Mouse (Mus musculus): ENCODE results near the gene Elk3. TPM values are rescaled to one million over a fixed set of nuclear protein-coding genes. Genes with fewer than 3 reads are reported as not detected.

Gene Elk3
- polyA plus RNA-seq, 1 experiment from 2014 or later = 65.2 TPM

DNA sequence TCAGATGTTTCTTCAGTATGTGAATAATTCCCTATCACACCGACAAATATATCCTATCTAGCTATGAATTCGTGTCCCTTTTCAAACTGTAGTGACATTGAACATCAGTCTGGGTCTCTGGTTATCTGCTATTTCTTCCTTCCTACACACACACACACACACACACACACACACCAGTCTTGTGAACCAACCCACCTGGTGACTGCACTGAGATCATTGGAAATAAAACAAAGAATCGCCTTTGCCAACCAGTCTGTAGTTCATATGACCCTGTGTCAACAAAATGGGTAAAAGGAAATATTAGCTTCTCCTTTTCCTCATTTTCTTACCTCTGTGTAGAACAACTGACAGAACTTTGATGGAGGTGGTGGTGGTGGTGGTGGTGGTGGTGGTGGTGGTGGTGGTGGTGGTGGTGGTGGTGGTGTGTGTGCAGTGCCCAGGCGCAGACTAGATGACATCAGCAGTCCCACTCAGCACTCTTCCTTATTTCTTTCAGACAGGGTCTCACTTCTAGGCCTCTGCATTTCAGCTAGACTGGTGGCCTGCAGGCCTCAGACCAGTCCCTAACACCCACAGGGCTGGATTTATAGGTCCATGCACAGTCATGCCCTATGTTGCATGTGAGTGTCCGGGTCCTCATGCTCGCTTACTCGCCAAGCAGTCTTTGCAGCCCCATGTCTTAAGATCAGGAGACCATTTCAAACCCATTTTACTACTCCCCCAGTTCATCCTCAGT lies 64.6 kb downstream of the Elk3 start:
- in situ Hi-C loops (cut with MboI; ENCODE audit: low pct_unique_long_range_greater_than_20kb) = no loop called here
- POLR2A ChIA-PET = no interaction called here
- DNase-seq (ENCODE audit: low read depth, low spot score) (no peak), ATAC-seq (no peak)
- TF ChIP-seq CTCF (IDR thresholded peaks at IDR 0.05) = no peak
- no peaks in the 10 kb centered on the region for H3K27me3 ChIP-seq
- CTCF ChIA-PET = interaction anchor here (1.0 to 1.1 kb wide), 2 partner anchors 8 to 27 kb away, joined by 3 read pairs; no protein-coding TSS in a partner anchor

DNA sequence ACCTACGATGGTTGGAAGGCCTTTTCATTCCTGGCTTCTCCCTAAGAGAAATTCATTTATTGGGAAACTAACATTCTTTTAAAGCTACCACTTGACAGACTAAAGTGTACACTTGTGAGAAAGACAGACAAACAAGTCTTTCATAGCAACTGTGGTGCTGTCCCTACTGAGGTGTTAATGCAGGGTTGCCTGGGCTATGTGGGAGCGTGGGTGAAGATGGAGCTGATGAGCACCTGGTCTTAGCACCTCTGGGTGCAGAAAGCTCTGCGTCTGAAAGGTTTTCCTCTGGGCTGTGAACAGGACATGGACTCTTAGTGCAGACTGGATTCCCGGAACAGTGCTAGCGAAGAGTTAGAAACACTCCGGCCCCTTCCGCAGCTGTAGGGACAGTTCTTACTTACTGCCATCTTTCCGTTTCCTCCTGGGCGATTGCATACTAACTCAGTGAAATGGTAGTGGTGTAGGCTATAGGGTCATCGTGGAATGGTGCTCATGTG lies 66.7 kb downstream of the Elk3 start:
- ChIA-PET POLR2A (no interaction called here), CTCF (no interaction called here)
- TF ChIP-seq CTCF (IDR thresholded peaks at IDR 0.05) = no peak
- H3K27me3 ChIP-seq = no peaks in the 10 kb centered on the region
- no peak for DNase-seq (ENCODE audit: low read depth, low spot score)
- ATAC-seq = no peak
- in situ Hi-C loops (cut with MboI; ENCODE audit: low pct_unique_long_range_greater_than_20kb) = no loop called here

- no peaks in the 10 kb centered on the region for H3K27me3 ChIP-seq
- ATAC-seq = no peak
- ChIA-PET CTCF (no interaction called here), POLR2A (no interaction called here)
- no peak for DNase-seq (ENCODE audit: low read depth, low spot score)
- in situ Hi-C loops (cut with MboI; ENCODE audit: low pct_unique_long_range_greater_than_20kb) = no loop called here
- no peak for TF ChIP-seq CTCF (IDR thresholded peaks at IDR 0.05)
These were observed 68.1 kb downstream of the Elk3 start for GRCm38 (mm10) chr10:93242861-93243260.

DNA sequence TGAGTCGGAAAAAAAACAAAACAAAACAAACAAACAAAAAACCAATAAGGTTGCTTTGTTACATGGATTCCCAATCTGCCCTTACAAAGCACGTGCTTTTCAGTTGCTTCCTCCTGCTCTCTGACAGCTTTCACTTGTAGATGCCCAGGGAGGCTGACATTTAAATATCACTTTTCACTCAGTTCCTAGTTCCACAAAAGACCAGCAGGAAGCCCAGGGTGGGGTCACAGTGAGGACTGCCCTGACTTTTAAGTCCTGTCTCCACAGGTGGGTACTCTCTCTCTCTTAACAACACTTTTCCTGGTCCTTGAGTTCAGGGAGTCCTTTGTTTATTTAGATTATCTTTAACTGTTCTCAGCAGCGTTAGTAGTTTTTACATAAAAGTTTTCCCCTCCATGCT lies 68.7 kb downstream of the Elk3 start:
- ATAC-seq (no peak), DNase-seq (ENCODE audit: low read depth, low spot score) (no peak)
- ChIA-PET CTCF (no interaction called here), POLR2A (no interaction called here)
- no peaks in the 10 kb centered on the region for H3K27me3 ChIP-seq
- in situ Hi-C loops (cut with MboI; ENCODE audit: low pct_unique_long_range_greater_than_20kb) = no loop called here
- no peak for TF ChIP-seq CTCF (IDR thresholded peaks at IDR 0.05)

GRCm38 (mm10) chr10:93239201-93239806 lies 71.6 kb downstream of the Elk3 start:
- in situ Hi-C loops (cut with MboI; ENCODE audit: low pct_unique_long_range_greater_than_20kb) = loop anchor here (10.0 kb wide), 1 partner anchor 75 kb away; the partner anchor contains the start of gene Cdk17
- CTCF ChIA-PET = interaction anchor here (0.7 kb wide), 1 partner anchor 52 kb away, joined by 3 read pairs; no protein-coding TSS in a partner anchor
- no peak for DNase-seq (ENCODE audit: low read depth, low spot score)
- no peak for ATAC-seq
- H3K27me3 ChIP-seq = no peaks in the 10 kb centered on the region
- TF ChIP-seq CTCF (IDR thresholded peaks at IDR 0.05) = no peak
- POLR2A ChIA-PET = interaction anchor here (0.6 kb wide), 1 partner anchor 62 kb away, joined by 5 read pairs; no protein-coding TSS in a partner anchor

DNA sequence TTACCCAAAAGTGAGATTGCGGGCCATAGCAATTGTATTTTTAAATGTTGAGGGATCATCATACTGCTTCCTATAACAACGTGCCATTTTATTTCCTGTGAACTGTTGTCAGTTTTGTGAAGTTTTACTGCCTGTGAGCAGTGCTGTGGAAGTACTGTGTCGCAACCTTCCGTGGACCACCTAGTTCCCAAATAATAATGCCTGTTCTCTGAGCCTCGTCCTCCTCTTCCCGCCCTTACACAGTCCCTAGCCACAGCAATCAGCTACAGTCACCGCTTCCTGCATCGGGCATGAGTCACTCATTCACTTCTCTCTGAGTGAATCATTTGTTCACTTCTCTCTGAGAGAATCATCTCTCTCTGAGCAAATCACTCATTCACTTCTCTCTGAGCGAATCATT lies 76.2 kb downstream of the Elk3 start:
- no peak for ATAC-seq
- H3K27me3 ChIP-seq = no peaks in the 10 kb centered on the region
- ChIA-PET POLR2A (no interaction called here), CTCF (interaction anchor here (0.9 to 1.4 kb wide), 3 partner anchors 16 to 42 kb away, joined by 3 to 4 read pairs (median 3); no protein-coding TSS in a partner anchor)
- no peak for TF ChIP-seq CTCF (IDR thresholded peaks at IDR 0.05)
- in situ Hi-C loops (cut with MboI; ENCODE audit: low pct_unique_long_range_greater_than_20kb) = loop anchor here (10.0 kb wide), 1 partner anchor 70 kb away; the partner anchor contains the start of gene Cdk17
- DNase-seq (ENCODE audit: low read depth, low spot score) = no peak

DNA sequence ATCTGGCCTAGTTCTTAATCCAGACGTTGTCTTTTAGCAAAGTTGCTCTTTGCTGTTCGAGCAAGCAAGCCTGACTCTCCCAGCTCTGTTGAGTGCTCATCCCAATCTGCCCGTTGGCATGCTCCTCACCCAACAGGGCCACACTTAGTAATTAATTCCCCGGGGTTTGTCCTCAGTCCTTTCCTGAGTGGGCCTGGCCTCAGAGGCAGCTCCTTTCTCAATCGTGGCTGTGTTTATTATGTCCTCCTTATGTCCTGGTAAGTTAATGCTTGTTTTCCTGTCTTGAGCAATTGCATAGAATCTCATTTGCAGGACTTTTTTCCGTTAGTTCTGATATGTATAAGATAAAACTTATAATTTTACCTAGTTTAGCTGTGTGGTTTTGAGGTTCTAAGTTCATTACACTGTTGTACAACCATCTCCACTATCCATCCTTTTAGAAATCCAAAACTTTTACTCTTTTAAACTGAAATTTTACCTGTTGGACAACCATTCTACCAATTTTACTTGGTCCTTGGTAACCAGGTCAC lies 77.2 kb downstream of the Elk3 start:
- ATAC-seq (no peak), DNase-seq (ENCODE audit: low read depth, low spot score) (no peak)
- no peak for TF ChIP-seq CTCF (IDR thresholded peaks at IDR 0.05)
- H3K27me3 ChIP-seq = no peaks in the 10 kb centered on the region
- ChIA-PET CTCF (no interaction called here), POLR2A (no interaction called here)
- in situ Hi-C loops (cut with MboI; ENCODE audit: low pct_unique_long_range_greater_than_20kb) = loop anchor here (10.0 kb wide), 1 partner anchor 69 kb away; the partner anchor contains the start of gene Cdk17

DNA sequence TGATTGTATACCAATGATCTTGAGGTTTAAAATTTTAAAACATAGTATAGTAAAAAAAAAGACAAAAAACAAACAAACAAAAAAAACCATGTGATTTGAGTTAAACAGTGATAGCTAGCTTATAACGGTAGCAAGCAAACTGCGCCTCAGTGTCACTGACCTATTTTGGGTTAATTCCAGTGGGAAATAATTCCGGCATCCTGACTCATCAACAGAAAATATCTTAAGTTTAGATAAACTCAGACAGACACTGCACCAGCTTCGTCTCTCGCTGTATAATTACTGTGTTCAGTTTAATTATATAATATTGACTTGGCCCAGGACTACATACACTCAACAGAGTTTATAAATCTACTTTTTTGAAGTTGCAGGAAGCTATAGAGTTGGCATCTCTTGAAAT lies 79.0 kb downstream of the Elk3 start:
- ATAC-seq (no peak), DNase-seq (ENCODE audit: low read depth, low spot score) (no peak)
- ChIA-PET POLR2A (no interaction called here), CTCF (interaction anchor here (1.8 kb wide), 1 partner anchor 19 kb away, joined by 3 read pairs; no protein-coding TSS in a partner anchor)
- no peaks in the 10 kb centered on the region for H3K27me3 ChIP-seq
- in situ Hi-C loops (cut with MboI; ENCODE audit: low pct_unique_long_range_greater_than_20kb) = loop anchor here (10.0 kb wide), 1 partner anchor 67 kb away; the partner anchor contains the start of gene Cdk17
- no peak for TF ChIP-seq CTCF (IDR thresholded peaks at IDR 0.05)

DNA sequence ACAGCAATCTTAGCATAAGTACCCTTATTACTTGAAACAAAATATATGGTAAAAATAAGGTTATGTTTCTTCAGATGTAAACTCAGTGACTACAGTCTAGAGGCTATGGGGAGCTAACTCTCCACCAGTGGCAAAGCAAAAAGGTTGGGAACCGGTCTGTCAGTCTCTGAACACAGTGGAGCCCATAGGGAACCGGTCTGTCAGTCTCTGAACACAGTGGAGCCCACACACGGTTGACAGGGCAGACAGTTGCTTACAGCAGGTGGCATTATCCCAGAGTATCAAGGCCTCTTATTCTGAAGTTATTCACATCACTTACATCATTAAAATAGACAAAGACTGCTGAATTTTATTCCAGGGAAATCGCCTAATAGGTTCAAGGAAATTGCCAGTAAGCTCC lies 79.4 kb downstream of the Elk3 start:
- in situ Hi-C loops (cut with MboI; ENCODE audit: low pct_unique_long_range_greater_than_20kb) = loop anchor here (10.0 kb wide), 1 partner anchor 67 kb away; the partner anchor contains the start of gene Cdk17
- DNase-seq (ENCODE audit: low read depth, low spot score) (no peak), ATAC-seq (no peak)
- no peak for TF ChIP-seq CTCF (IDR thresholded peaks at IDR 0.05)
- ChIA-PET POLR2A (no interaction called here), CTCF (interaction anchor here (1.8 kb wide), 1 partner anchor 19 kb away, joined by 3 read pairs; no protein-coding TSS in a partner anchor)
- no peaks in the 10 kb centered on the region for H3K27me3 ChIP-seq

DNA sequence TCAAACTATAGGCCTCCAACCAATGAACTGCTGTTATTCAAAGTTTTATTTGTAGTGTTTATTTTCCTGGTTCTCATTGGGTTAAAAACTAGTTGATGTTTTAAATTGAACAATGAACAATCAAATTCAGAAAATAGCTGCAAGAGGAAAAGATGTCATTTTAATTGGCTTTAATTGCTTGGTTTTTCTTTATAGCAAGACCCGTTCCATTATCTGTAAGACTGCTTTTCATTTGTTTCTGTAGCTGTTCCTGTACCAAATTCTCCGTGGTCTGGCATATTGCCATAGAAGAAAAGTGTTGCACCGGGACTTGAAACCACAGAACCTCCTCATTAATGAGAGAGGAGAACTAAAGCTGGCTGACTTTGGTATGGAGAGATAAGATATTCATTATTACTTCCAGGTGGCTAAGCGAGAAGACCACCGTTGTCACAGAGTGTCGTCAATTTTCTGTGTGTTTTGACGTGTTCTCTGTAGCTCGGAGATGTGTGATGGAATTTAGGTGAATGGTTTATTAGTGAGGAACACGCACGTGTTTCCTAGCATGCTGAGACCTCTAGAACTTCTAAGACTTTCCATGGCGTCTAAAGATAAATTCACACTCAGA lies 82.4 kb downstream of the Elk3 start:
- no peaks in the 10 kb centered on the region for H3K27me3 ChIP-seq
- in situ Hi-C loops (cut with MboI; ENCODE audit: low pct_unique_long_range_greater_than_20kb) = no loop called here
- ATAC-seq (no peak), DNase-seq (ENCODE audit: low read depth, low spot score) (no peak)
- TF ChIP-seq CTCF (IDR thresholded peaks at IDR 0.05) = no peak
- CTCF ChIA-PET = interaction anchor here (0.7 to 1.4 kb wide), 3 partner anchors 9 to 36 kb away, joined by 3 to 4 read pairs (median 3); no protein-coding TSS in a partner anchor
- POLR2A ChIA-PET = interaction anchor here (1.0 kb wide), 2 partner anchors 18 to 68 kb away, joined by 4 to 5 read pairs; partner anchors contain the start of gene Cdk17

Data from Patski (cell line).